Mouse (Mus musculus): ENCODE results near the gene Pilrb1.
"Not testable (repeated sequence)": the region's sequence is repeated elsewhere in the genome, so short reads cannot be mapped to it uniquely, and the experiment has no call there.

Gene Pilrb1

GRCm38 (mm10) chr5:137857960-137858710 is at the start of gene Pilrb1:
Gene Pilrb1, minus strand, starts transcription at chr5:137858106.
- not testable (repeated sequence) for DNase-seq (ENCODE audit: low spot score)

- DNase-seq (ENCODE audit: low spot score), result no peak
Observed at GRCm38 (mm10) chr5:137897812-137898211, 39.9 kb upstream of the Pilrb1 start.

DNA sequence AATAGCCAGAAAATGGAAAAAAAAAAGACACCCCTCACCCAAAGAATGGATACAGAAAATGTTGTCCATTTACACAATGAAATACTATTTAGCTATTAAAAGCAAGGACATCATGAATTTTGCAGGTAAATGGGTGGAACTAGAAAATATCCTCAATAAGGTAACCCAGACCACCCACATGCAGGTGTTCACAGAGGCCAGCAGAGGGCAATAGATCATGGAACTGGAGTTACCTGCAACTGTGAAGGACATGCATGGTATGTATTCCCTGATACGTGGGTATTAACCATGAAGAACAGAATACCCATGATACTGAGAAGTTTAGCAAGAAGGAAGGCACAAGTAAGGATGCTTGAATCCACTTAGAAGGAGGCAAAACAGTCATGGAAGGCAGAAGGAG is 35.0 kb upstream of the Pilrb1 start:
- no peak for DNase-seq (ENCODE audit: low spot score)

DNA sequence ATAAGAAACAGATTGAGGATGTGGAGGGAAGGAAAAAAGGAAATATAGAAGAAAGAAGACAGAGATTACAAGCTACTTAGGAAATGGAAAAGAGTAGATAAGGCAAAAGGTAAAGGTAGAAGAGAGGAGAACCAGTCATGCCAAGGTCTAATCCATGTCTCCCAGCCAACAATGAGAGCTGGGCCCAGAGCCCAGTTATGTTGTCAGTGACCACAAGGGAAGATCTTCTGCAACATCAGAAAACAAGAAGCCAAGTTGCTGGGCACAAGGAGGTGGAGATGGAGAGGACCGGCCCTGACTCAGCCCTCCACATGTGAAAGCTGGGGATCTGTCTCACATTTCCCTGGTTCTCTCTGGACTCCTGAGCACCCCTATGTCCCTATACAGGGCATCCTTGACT is 29.8 kb upstream of the Pilrb1 start:
- no peak for DNase-seq (ENCODE audit: low spot score)

GRCm38 (mm10) chr5:137885894-137886293 is 28.0 kb upstream of the Pilrb1 start:
- no peak for DNase-seq (ENCODE audit: low spot score)

DNA sequence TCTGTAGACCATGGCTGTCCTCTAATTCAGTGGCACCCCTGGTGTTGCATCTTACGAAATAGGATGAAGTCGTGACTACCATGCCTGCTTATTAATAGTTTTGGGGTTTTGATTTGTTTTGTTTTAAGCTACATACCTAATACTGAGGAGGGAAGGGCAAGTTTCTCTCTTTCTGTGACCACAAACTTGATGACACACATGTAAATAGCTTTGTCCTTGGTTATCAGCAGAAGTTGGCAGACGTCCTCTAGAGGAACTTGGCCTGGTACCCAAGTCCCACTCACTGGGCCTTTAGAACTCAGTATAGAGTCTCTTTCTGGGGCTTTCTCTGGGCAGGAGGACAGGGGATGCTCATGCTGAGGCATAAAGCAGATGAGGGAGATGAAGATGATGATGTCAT is 25.4 kb upstream of the Pilrb1 start:
- DNase-seq (ENCODE audit: low spot score), result no peak

GRCm38 (mm10) chr5:137882922-137883321 is 25.0 kb upstream of the Pilrb1 start:
- no peak for DNase-seq (ENCODE audit: low spot score)

DNA sequence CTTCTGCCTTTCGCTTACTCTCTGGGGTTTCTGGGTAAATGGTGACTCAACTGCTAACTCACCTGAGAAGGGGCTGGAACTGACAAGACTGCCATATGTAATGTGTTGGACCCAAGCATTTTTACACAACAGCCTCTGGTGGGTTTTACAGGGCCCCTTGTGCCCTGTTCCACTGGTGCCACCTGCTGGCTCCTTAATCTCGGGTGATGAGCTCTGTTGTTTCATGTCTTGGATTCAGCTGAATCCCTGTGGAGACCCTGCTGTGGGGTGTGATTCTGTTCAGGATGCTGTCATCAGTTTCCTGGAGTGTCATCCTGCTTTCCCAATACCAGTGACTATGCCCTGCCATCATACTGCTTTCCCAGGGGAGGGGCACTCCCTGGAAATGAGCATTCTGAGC is 20.0 kb upstream of the Pilrb1 start:
- no peak for DNase-seq (ENCODE audit: low spot score)

DNA sequence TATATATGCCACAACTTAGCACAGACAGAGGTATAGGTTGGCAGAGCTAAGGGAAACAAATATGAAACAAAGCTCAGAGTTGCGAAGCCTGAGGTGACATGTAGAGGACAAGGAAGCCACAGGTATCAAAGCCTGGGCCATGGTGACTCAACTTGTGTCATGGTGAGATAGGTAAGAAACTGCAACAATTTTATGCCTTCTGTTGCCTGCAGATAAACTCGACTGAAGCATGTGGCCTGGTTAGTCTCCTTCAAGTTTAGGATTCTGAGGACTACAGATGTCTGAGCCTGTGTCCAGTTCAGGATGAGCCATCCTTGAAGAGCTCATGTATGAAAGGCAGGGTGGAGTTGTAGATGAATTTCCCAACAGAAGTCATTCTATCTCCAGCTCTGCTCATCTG is 17.1 kb upstream of the Pilrb1 start:
- DNase-seq (ENCODE audit: low spot score), result no peak

- not testable (repeated sequence) for DNase-seq (ENCODE audit: low spot score)
Observed at GRCm38 (mm10) chr5:137872381-137872702, 14.4 kb upstream of the Pilrb1 start.

DNA sequence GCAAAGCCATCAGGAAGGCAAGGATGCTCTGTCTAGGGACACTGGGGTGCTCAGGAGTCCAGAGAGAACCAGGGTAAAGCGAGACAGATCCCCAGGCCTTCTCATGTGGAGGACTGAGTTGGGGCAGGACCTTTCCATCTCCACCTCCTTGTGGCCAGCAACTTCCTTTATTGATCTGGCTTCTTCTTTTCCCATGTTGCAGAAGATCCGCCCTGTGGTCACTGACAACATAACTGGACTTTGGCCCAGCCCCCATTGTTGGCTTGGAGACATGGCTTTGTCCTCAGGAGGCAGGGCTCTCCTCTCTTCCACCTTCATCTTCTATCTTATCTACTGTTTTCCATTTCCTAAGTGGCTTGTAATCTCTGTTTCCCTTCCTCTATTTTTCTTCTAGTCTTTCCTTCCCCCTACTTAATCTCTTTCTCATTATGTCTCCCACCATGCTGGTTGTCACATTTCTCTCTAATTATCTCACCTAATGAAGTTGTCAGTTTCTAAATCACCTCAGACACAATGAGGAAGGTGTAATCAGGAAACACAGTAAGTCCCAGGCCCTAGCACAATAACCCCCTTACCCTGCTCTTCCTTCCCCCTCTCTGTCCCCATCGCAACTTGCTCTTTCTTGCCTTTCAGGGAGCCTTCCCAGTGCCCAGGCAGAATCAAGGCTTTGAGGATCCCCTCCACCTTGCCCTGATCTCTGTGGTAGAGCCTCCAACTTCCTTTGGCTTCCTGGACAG is 13.9 kb upstream of the Pilrb1 start, which contains the start of gene Pilrb2:
TSS of gene Pilrb2 (minus strand) at position 172 of the 737 bp plus-strand sequence.
- not testable (repeated sequence) for DNase-seq (ENCODE audit: low spot score)

GRCm38 (mm10) chr5:137868600-137868999 is 10.7 kb upstream of the Pilrb1 start:
- not testable (repeated sequence) for DNase-seq (ENCODE audit: low spot score)

DNA sequence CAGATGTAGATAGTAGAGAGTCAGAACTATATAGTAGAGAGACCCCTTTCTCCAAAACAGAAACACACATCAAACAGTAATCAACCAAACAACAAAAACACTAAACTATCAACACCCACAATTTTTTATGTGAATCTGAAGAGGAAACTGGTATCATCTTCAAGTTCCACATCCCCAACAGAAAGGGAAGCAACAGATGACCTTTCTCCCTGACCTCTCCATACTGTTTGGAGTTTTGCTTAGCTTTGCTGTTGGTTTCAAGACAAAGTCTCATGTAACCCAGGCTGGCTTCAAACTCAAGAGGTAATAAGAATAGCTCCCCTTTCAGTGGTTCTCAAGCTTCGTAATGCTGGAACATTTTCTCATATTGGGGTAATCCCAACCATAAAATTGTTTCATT is 6.1 kb upstream of the Pilrb1 start:
- not testable (repeated sequence) for DNase-seq (ENCODE audit: low spot score)

DNA sequence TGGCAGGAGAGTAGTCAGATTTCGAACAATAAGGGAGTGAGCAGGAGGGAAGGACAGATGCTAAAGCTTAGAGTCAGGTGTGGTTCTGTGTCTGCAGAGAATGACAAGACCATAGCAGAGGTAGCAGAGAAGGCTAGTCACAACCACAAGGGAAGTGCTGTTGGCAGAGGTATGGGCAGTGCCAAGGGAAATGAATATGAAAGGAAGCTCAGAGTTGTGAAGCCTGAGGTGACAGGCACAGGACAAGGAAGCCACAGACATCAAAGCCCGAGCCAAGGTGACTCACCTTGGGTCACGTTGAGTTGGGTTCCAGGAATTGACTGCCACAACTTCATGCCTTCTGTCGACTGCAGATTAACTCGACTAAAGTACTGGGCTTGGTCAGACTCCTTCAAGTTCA is 1.0 kb downstream of the Pilrb1 start:
- DNase-seq (ENCODE audit: low spot score), result not testable (repeated sequence)

DNA sequence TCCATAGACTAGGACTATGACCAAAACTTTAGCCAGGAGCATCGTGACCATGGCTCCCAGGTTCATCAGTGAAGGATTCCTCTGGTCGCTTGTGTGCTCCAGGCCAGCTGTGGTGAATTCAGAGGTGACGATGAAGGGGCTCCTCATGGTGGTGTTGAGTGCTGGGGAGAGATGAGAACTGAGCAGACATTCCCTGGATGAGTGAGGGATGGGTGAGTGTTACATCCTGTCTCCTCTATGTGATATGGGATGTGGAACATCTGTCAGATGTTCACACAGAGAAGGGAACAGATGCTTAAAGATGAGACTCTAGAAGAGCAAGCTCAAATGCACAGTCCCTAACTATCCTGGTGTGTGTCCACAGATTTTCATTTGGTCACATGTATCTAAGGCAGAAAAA is 3.0 kb downstream of the Pilrb1 start:
- not testable (repeated sequence) for DNase-seq (ENCODE audit: low spot score)

GRCm38 (mm10) chr5:137850313-137850712 is 7.6 kb downstream of the Pilrb1 start:
- not testable (repeated sequence) for DNase-seq (ENCODE audit: low spot score)

DNA sequence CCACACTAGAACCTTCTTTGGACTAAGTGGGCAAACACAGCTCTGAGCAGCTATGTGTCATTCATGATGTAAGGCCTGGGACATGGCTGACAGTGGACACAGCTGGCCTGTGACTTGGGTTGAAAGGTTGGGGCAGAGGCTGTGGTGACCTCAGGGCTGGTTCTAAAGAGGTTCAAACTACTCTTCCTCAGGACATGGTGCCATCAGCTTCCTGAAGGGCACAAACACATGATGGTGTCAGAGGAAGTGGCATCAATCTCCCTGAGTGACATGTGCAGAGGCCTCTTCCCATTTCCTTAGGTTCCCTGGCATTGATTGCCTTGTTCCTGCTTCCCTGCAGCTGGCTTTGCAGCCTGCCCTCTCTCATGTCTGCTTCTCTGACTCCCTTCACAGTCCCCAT is 20.8 kb downstream of the Pilrb1 start:
- DNase-seq (ENCODE audit: low spot score), result not testable (repeated sequence)

DNA sequence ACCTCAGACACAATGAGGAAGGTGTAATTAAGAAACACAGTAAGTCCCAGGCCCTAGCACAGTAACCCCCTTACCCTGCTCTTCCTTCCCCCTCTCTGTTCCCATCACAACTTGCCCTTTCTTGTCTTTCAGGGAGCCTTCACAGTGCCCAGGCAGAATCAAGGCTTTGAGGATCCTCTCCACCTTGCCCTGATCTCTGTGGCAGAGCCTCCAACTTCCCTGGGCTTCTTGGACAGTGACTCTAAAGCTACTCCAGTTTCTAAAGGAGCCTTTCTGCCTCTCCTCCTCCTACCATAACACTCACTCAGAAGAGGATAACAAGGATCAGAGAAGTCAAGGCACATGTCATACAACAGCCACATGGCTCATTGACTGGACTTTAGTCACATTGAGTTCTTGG is 21.3 kb downstream of the Pilrb1 start:
- DNase-seq (ENCODE audit: low spot score), result no peak

DNA sequence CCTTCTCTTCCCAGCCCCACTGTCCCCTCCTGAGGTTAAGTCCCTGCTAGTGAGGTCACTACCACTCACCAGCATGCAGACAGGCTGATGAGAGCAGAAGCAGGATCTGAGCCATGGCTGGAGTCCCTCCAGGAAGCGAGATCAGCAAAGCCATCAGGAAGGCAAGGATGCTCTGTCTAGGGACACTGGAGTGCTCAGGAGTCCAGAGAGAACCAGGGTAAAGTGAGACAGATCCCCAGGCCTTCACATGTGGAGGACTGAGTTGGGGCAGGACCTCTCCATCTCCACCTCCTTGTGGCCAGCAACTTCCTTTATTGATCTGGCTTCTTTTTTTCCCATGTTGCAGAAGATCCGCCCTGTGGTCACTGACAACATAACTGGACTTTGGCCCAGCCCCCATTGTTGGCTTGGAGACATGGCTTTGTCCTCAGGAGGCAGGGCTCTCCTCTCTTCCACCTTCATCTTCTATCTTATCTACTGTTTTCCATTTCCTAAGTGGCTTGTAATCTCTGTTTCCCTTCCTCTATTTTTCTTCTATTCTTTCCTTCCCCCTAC is 21.9 kb downstream of the Pilrb1 start, which contains the start of gene Pilra:
TSS of gene Pilra (minus strand) at position 316 of the 555 bp plus-strand sequence.
- DNase-seq (ENCODE audit: low spot score), result not testable (repeated sequence)

DNA sequence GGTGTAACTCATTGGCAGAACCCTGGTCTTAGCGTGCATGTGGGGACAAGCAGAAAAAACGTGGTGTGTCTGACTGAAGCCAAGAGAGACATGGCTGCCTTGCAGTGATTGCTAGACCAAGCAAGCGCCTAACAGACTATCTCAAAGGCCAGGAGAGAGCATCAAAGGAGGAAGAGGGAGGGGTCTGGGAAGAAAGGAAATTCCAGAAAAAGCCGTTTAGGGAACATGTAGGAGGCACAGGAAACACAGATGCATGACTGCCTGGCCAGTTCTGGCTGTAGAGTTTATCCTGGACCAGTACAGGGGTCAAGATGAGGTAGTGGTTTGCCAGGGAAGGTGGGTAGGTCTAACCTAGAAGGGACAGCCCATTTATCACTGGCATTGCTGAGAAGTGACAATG is 24.4 kb downstream of the Pilrb1 start:
- no peak for DNase-seq (ENCODE audit: low spot score)

DNA sequence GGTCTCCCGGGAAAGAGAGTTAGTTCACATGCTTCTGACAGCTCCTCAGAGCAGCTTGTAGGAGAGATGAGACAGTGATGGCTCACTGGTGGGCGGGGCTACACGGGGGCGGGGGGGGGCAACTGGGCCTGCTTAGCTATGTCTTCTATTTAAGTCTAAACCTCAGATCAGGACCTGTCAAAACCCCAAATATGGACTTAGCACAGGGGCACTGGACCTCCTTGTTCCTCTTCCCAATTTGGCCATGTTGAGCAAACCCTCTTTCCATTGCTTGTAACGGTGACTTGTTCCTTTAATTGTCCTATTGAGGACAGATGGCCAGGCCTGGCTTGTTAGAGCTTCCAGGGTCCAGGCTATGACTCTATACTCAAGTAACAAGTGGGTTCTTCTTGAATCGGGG is 26.4 kb downstream of the Pilrb1 start:
- no peak for DNase-seq (ENCODE audit: low spot score)

- DNase-seq (ENCODE audit: low spot score), result no peak
Observed at GRCm38 (mm10) chr5:137831106-137831505, 26.8 kb downstream of the Pilrb1 start.

DNA sequence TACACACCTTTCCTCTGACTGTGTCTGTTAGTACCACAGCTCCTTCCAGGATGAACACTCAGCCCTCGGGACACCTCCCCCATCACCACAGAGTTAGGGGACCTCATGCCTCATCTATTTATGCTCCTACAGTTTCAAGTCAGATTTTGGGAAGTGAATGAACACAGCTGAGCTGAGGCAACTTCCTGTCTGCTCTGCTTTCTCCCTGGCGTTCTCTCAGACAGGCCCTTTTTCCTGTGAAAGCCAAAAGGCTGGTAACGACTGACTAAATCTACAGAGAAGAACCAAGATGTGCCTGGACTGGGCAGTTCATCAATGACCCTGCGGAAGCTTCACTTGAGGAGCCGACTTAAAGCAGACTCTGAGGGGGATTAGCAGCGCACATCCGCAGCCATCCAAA is 27.7 kb downstream of the Pilrb1 start:
- DNase-seq (ENCODE audit: low spot score), result no peak

All from ovary, adult 18-20 months (tissue).